Mouse (Mus musculus) left cerebral cortex, adult 8-10 months (tissue): Measurements from ENCODE around the gene Fasn. TPM values are rescaled to one million over a fixed set of nuclear protein-coding genes. Genes with fewer than 3 reads are reported as not detected.
A peak's percentile ranks its signal among the peaks of the same experiment; 100 is the strongest.
"Not testable (repeated sequence)": the region's sequence is repeated elsewhere in the genome, so short reads cannot be mapped to it uniquely, and the experiment has no call there.

Experiments used
- DNase-seq, 2 experiments: peaks; one replicate each; pipeline ENCODE4 v3.0.0; 2022; ENCODE audit warnings: low spot score in 2 of 2
- total RNA-seq, 4 experiments: library from RNA; stranded (reverse); gene quantifications; 2 replicates each; pipeline ENCODE4 v1.2.4; 2022

Gene Fasn
- total RNA-seq, result 100 to 1,000 TPM; 176 to 199 (median 193) TPM

DNA sequence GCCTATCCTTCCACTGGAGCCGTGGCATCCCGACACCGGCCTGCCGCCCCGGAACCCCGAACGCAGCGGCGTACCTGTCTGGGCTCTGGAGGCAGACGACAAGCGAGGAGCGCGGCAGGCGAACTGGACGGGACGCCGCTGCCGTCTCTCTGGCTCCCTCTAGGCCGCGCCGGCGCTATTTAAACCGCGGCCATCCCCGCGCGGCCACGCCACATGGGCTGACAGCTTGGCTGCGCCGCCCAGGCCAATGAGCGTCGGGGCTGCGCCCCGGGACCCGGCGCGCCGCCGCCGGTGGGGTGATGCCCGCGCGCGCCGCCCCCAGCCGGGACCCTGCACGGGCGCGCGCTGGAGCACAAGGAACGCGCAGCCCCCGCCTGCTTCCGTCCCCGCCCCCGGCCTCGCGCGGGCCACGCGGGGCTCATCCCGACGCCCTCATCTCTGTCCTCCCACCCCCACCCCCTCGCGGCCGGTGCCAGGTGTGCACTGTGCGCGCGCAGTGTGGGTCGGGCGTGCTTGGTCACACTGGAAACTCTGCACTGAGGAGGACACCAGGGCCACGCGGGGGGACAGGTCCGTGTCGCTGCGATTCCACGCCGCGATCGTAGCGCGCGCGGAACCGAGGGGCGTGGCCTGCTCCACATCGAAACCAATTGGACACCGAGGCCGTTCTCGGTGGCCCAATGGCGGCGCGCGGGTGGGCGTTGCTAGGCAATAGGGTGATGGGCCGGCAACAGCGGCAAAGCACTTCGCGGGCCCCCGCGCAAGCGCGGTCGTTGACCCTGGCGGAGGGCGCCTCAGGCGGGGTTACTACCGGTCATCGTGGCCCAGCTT is at the start of gene Fasn:
Gene Fasn (minus strand): TSS at position 592 of the 831 bp plus-strand sequence.
- peak; percentile 96 to 98 for DNase-seq

DNA sequence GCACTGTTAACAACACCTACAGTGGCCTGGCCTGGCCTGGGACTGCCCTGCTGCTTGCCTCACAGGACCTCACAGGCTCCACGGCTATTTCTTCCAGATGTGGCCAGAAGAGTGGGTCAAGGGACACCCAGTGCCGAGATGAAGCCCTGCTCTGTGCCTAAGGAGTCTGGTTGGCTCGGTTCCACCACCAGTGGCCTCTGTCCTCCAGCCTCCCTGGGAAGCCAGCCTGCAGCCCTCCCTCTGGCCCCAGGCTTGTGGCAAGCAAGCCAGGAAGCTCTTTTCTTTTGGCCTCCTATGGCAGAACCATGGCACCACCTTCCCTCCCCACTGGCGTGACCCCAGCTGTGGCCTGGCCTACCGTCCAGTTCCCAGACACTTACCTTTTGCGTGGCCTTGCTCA is 48.9 kb upstream of the Fasn start:
- DNase-seq, result no peak

DNA sequence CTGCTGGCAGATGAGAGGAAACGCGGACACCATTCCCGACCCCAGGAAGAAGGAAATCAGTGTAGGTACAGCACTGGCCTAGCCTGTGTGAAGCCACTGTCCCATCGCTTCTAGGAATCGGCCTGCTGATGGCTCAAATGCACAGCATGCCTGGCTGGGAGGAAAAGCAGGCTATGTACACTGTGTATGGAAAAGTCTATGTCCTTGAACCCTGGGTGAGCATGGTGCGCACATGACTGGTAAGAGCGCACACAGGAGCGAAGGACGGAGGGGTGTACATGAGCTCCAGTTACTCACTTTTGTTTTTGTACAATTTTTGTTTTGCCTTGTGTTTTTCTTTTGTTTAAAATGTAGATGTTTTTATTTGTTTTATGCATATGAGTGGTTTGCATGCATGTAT is 47.2 kb upstream of the Fasn start:
- no peak for DNase-seq

DNA sequence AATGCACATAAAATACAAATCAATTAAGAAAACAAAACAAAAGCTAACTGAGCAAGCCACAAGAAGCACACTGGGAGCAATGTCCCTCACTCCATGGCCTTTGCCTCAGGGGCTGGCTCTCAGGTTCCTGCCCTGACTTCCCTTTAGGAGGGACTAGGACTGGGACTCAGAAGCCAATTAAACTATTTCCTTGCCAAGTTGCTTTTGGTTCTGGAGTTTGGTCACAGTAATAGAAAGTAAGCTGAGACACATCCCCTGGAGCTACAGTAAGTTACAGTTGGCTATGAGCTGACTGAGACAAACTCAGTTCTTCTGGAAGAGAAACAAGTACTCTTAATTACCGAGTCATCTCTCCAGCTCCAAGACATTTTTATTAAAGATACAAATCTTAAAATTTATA is 41.5 kb upstream of the Fasn start:
- DNase-seq, result no peak

DNA sequence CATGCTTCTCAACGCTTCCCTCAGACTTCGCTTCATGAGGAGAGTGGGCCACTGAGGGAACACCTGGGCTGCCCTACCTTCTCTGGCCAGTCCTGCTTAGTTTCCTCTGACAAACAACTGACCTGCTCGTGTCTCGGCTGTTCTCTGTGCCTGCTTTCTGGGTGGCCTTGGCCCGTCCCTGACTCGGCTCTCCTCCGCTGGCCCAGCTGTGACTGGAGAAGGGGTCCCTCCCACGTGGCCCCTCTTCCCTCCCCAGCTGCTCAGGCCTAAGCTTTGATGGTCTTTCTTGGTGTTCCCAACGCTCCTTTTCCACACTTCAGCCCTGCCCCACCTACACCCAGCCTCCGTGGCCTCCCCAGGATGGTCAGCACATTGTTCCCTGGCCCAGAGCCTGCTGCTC is 38.5 kb upstream of the Fasn start:
- no peak for DNase-seq

DNA sequence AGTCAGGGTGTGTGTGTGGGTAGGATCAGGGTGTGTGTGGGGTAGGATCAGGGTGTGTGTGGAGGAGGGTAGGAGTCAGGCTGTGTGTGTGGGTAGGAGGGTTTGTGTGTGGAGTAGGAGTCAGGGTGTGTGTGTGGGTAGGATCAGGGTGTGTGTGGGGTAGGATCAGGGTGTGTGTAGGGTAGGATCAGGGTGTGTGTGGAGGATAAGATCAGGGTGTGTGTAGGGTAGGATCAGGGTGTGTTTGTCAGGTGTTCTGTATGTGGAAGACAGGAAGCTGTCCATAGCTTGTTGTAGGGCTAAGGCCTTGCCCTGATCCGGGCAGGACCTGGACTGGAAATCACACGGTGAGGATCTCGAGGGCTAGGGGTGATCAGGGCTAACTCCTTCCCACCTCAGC is 31.6 kb upstream of the Fasn start:
- not testable (repeated sequence) for DNase-seq

DNA sequence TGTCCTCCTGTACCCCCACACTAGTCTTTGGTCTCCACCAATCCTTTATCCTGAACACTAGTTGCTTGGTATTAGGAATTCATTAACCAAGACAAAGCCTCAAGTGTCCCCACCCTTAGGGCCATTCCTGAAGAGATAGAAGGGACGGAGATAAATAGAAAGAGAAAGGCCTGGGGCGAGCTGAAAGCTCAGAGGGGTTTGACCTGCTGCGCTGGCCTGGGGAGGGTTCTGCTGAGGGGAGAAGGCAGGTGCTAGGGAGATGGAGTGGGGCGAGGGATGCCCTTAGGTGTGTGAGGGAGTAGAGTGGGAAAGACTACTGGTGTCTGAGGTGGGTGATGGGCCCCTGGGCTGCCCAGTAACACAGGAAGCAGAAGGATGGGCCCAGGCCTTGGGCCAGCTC is 29.4 kb upstream of the Fasn start:
- no peak for DNase-seq

DNA sequence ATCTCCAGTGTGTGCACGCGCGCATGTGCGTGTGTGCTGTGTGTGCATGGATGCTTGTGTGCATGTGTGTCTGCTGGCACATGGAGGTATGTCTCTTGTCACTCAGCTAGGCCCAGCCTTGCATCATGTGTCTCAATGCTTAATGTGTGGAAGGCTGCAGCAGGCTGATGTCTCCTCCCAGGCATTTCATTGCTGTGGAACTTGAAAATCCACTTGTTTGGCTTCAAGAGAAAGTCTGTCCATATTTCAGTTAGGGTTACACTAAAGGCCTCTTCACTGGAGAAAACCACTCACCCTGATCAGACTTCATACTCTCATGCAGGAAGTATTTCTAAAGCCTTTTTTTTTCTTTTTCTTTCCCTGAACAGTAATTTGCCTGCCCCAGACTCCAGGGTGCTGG is 28.8 kb upstream of the Fasn start:
- DNase-seq, result no peak

DNA sequence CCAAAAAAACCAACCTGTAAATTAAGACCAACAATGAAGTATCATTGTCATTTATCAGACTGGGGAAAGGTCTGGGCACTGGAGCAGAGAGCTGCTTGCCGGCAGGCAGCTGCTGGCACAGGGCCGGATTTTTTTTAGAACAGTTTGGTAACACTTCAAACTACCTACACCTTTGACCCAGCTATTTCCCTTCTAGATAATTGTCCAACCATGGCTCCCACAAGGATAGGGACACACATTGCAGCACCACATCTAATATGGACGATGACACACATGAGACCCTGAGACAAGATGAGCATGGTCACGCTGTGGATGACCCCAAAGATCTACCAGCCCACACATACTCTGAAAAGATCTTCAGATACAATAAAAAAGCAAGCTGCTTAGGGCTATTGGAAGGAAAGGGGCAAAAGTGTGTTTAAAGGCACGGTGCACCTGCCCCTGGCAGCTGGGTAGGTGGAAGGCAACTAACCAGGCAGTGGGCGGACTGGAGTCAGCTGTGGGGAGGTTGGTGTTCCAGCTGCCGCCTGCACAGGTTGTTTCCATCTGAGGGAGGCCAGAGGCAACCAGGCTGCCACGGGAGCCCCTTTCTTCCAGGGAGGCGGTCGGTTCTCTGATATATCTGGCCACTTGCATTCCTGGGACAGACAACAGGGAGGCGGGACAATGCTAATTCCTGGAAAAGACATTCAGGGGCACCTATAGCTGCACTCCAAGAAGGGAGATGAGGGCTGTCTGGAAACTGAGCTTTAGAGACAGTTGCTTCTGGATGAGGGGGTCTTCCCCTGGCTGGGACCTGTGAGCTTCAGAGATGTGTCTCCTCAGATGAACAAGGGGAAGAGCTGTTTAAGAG is 28.0 kb upstream of the Fasn start:
- DNase-seq, result no peak

DNA sequence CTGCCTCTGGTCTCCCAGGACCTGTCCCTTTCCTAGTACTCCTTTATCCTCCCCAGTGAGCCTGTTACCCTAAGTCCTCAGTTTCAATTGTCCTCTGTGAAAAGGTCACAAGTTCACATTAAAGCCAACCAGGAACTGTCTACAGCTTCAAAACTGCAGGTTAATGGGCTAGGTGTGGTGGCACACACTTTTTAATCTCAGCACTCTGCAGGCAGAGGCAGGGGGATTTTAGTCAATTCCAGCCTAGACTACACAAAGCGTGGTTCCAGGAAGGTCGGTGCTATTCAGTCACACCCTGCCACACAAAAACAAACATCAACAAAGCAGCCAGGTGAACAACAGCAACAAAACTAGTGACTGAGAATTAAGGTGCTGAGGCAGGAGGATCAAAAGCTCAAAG is 27.2 kb upstream of the Fasn start:
- no peak for DNase-seq

DNA sequence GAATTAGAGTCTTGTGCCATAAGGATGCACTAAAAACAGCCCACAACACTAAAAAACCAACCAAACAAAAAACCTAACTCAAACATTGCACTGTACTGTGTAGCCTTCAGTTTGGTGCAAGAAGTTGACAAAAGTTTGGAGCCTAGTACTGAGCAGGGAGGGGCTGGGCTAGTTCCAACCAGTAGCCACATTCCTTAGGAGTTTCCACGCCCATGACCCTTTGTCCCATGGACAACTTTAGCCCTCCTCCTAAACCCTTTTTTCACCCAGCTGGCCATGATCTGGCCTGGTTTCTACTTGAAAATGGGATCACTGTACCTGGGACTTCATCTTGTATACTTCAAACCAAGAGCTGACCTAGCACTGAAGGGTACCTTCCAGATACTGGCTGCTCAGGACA is 26.8 kb upstream of the Fasn start:
- no peak for DNase-seq

DNA sequence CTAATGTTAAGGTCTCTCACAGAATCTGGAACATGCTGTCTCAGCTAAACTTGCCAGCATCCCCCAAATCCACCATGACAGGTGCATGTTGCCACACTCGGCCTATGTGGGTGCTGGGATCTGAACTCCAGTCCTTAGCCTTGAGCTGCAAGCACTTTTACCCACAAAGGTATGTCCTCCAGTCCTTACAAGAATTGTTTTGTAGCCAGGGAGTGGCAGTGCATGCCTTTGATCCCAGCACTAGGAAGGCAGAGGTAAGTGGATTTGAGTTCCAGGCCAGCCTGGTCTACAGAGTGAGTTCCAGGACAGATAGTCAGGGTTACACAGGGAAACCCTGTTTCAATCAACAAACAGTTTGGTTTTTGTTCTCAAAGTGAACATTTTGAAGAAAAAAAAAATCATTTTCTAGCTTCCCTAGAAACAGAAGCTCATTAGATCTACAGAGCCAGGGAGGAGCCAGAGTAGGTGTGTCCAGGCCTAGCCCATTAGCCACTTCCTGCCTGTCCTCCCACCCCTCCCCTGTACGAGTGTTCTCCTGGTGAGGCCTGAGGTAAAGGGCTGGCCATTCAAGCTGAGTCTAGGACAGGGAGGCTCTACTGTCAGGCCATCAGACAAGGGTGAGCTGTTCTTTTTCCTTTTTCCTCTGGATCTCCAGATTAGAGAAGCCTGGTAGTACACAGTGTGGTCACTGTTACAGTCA is 26.1 kb upstream of the Fasn start:
- no peak for DNase-seq

DNA sequence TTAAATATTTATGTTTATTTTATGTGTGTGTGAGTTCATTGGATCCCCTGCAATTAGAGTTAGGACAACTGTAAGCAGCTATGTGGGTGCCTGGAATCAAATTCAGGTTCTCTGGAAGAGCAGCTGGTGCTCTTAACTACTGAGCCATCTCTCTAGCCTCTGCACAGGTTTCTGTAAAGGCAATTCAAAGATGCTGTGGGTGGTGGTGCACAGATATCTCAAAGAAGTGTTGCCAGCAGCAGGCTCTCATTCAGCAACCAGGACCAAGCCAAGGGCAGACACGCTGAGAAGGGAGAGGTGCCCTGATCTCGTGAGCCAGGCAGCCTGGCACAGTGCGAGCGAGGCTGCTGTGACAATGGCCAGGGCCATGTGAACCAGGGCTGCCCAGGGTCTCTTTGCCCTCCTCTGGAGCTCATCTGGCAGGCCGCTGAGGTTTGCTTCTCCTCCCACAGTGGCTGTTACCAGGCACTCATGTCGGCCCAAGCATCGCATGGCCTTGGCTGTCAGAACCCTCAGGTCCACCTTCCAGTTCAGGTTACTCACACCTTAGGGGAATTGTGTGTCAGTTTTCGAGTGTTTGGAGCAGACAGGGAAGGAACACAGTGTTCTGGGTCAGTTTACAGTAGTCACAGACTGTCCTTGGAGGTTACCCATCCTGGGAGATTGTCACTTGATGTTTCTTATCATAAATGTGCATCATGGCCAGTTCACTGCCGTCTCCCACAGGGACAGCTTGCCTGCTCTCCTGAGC is 22.6 kb upstream of the Fasn start:
- peak in 1 of 2 experiments; percentile 29 for DNase-seq

DNA sequence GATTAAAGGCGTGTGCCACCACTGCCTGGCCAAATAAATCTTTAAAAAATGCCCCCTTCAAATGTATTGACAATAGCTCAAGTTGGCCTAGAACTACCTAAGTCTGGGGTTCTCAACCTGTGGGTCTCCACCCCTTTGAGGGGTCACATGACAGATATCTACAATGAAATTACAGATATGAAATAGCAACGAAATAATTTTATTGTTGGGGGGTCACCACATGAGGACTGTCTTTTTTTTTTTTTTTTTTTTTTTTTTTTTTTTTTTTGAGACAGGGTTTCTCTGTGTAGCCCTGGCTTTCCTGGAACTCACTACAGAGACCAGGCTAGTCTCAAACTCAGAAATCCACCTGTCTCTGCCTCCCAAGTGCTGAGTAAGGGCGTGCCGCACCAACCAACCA is 20.0 kb upstream of the Fasn start:
- DNase-seq, result no peak

DNA sequence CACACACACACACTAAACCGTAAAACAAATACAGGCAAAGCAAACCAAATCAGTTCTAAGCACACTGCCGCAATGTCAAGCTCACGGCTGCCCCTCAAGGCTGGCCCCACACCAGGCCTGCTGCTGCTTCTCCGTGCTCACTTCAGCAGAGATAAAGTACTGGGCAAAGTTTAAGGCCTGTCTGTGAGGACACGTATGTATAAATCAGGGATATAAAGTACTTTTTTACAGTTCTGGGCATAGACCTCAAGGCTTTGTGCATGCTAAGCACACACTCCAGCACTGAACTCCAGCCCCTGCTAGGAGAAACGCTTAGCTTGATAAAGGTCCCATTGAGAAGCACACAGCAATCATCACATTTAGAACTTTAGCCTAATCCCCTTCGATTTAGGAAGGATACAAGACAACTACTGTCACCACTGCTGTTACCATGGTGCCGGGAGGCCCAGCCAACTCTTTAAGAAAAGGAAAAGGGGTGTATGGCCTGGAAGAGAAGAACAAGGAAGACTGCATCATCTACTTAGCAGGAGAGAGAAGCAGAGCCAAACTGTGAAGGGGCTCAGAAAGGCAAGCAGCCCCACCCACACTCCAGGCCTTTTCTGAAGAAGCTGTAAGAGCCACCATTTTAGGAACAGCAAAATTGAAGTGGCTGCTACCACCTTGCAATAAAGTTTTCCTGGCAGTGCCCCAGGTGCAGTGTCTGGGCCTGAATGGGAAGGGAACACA is 9.4 kb upstream of the Fasn start:
- no peak for DNase-seq

DNA sequence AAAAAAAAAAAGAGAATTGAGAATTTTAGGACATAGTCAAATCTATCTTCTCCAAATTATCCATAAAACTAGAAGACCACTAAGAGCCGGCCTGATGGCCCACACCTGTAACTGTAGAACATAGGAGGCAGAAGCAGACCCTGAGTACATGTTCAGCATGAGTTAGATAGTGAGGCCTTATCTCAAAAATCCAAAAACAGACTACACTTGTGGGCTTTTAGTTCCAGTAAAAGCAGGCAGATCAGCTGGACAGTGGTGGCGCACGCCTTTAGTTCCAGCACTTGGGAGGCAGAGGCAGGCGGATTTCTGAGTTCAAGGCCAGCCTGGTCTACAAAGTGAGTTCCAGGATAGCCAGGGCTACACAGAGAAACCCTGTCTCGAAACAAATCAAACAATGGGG is 8.6 kb upstream of the Fasn start:
- DNase-seq, result not testable (repeated sequence)

DNA sequence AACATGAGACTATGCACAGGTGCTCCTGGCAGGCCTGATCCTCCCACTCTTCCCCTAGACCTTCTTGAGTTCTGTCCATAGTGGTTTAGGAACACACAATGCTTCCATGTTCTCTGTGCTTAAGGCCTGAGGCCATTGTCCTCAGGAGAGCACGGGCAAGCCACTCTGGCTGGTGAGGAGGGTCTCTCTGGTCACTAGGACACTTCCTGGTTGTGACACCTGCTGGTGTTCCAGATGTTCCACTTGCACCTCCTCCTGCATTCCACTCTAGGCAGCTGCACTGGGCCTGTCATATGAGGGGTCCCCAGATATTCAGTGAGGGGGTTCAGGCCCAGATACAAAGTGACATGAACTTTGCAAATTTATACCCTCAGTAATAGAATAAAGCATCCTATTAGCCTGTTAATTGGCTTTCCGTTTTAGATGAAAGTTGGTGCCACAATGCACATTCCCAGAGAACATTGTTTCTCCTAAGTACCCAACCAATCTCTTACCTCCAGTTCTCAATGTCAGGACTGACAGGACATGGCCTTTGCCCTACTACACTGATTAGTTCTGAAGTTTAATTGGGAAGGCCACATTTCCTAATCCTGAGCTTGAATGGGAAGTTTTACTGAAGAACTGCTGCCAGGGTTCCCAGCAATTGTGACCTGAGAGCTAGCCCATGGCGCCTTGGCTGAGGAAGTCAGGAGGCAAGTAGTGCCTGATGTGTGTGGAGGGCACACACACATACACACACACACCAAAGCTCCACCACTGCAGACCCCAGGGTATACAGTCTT is 7.5 kb upstream of the Fasn start:
- DNase-seq, result no peak

DNA sequence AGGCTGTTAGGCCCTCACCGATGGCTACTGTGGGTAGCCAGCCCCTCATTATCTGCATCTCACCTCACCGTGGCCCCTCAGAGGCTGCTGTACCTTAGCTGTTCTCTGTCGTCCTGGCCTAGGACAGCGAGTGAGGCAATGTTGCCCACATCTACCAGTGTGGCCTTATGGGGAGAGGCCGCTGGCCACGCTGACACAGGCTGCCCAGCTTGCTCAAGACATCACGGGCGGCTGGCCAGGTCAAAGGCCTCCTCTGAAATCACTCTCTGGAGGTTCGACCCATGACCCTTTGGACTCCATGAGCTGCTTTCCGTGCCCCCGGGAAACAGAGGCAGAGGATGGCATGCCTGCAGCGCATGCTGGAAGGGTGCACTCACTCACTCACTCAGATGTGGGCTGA is 6.3 kb upstream of the Fasn start:
- DNase-seq, result no peak

DNA sequence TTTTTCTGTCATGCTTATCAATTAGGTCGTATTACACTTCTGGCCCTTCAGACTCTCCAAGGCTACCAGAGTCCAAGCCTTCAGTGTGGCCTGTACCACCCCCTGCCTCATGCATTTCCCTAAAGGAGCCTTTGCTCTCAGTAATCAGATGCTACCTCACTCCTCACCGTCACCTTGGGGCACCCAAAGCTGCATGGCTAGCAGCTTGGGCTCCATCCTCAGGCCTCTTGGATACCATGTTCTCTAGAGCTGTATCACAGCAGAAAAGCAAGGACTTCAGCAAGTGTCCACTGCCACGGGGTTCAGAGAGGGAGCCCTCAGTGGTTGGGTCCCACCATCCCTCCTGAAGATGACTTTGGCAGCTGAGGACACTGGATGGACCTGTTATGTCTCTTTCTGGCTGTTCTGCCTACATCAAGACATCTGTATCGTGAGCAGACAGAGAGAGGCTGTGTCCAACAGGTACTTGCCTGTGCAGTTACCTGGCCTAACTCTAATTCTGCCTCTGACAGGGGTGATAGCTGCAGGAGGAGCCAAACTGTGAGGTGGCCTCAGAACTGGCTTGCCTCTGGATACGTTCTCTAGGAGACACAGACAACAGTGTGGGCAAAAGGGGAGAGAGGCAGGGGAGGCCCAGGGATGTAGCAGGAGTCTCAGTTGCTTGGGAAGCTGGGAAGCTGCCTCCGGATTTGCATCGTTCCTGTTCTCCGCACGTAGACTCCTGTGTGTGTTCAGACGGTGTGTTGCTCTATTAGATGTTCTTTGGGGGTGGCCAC is 5.6 kb upstream of the Fasn start:
- DNase-seq, result no peak
